In genomic region chr19:5570353-5571246, GRCm38 (mm10) we compare ENCODE assay signal across 17 mouse cellular contexts. TPM values are rescaled to one million over a fixed set of nuclear protein-coding genes. Genes with fewer than 3 reads are reported as not detected.
DNase-seq lines count a peak whose midpoint lies in the region; ATAC-seq and TF ChIP-seq lines count a peak whose summit lies in the region.
"Had no signal": no experiment of that assay in that cellular context is flagged by ENCODE, and none has a peak within 500 bp of the region (broad histone marks: within the 10 kb centered on the region; RNA-seq: fewer than 3 reads in every experiment).

No protein-coding gene starts in this region.

- no peak overlapping the region for H3K4me2 ChIP-seq in heart, embryonic 11.5 days
- no peak overlapping the region for H3K4me2 ChIP-seq in midbrain, embryonic 13.5 days (replicated peaks)
- H3K4me2 ChIP-seq: hindbrain, embryonic 14.5 days had no signal

- no peak for ATAC-seq in heart, embryonic 11.5 days (replicated peaks; ENCODE audit: insufficient number of reproducible peaks, low FRiP score, low TSS enrichment)
- ATAC-seq in midbrain, embryonic 13.5 days, result no peak
- ATAC-seq: lung, postnatal 0 days had no signal

- WGBS in heart, embryonic 10.5 days, result 81% methylated on average over 32 of the region's 32 CpGs
- WGBS in heart, embryonic 11.5 days (ENCODE audit: insufficient replicate concordance), result 82% methylated on average over 32 of the region's 32 CpGs
- WGBS in midbrain, embryonic 13.5 days, result 92% methylated on average over 32 of the region's 32 CpGs
- WGBS in midbrain, embryonic 10.5 days, result 88% methylated on average over 32 of the region's 32 CpGs
- 74% methylated on average over 32 of the region's 32 CpGs for WGBS in bone marrow, adult 2 months
- 88% methylated on average over 24 of the region's 32 CpGs for WGBS in macrophage (ENCODE audit: missing documents)

- TF ChIP-seq CTCF in bone marrow, adult 2 months (IDR thresholded peaks at IDR 0.05; ENCODE audit: control insufficient read depth, insufficient read depth, low read length), result no peak

- no peak overlapping the region for H3K4me3 ChIP-seq in heart, embryonic 10.5 days
- no peak overlapping the region for H3K4me3 ChIP-seq in heart, embryonic 11.5 days (ENCODE audit: low read depth, low read length)
- H3K4me3 ChIP-seq in midbrain, embryonic 13.5 days (replicated peaks), result no peak overlapping the region
- no peak overlapping the region for H3K4me3 ChIP-seq in midbrain, embryonic 10.5 days
- H3K4me3 ChIP-seq in bone marrow, adult 2 months (replicated peaks; ENCODE audit: control insufficient read depth, low read depth, low read length), result peak overlapping the region; percentile 47
- no peak overlapping the region for H3K4me3 ChIP-seq in macrophage (ENCODE audit: inconsistent target)
- H3K4me3 ChIP-seq: layer of hippocampus, adult 2 months had no signal

- H3K27ac ChIP-seq in heart, embryonic 10.5 days, result 0 out of 2 replicates have a peak overlapping the region, but pooled peaks have one; percentile 29
- no peak overlapping the region for H3K27ac ChIP-seq in heart, embryonic 11.5 days (ENCODE audit: low read depth, low read length)
- H3K27ac ChIP-seq in midbrain, embryonic 13.5 days, result no peak overlapping the region
- no peak overlapping the region for H3K27ac ChIP-seq in midbrain, embryonic 10.5 days (replicated peaks)
- H3K27ac ChIP-seq in bone marrow, adult 2 months (ENCODE audit: control insufficient read depth, insufficient read depth, low read depth, low read length, poor library complexity), result peak overlapping the region; percentile 99
- H3K27ac ChIP-seq in macrophage, result peak overlapping the region; percentile 98
- H3K27ac ChIP-seq: hindbrain, embryonic 14.5 days; kidney, postnatal 0 days; layer of hippocampus, adult 2 months had no signal

- H3K9ac ChIP-seq in heart, embryonic 11.5 days (ENCODE audit: low read depth, low read length), result no peak overlapping the region
- 0 out of 2 replicates have a peak overlapping the region, but pooled peaks have one; percentile 44 for H3K9ac ChIP-seq in midbrain, embryonic 13.5 days (replicated peaks)
- H3K9ac ChIP-seq: hindbrain, embryonic 14.5 days had no signal

- H3K4me1 ChIP-seq in heart, embryonic 10.5 days, result peaks cover 25% of the 10 kb centered on the region
- H3K4me1 ChIP-seq in heart, embryonic 11.5 days (ENCODE audit: control insufficient read depth, insufficient read depth, low read length), result peaks cover 5% of the 10 kb centered on the region; the same call in 1 of the 2 replicates
- peaks cover 21% of the 10 kb centered on the region for H3K4me1 ChIP-seq in midbrain, embryonic 13.5 days (replicated peaks)
- H3K4me1 ChIP-seq in midbrain, embryonic 10.5 days, result peaks cover 34% of the 10 kb centered on the region
- H3K4me1 ChIP-seq in bone marrow, adult 2 months (ENCODE audit: control insufficient read depth, insufficient read depth, low read length), result peaks cover 4% of the 10 kb centered on the region; the same call in 1 of the 2 replicates

- peaks cover 17% of the 10 kb centered on the region for H3K36me3 ChIP-seq in heart, embryonic 10.5 days
- H3K36me3 ChIP-seq in heart, embryonic 11.5 days (ENCODE audit: control insufficient read depth, insufficient read depth, low read length), result peaks cover 2% of the 10 kb centered on the region; the same call in 1 of the 2 replicates
- H3K36me3 ChIP-seq in midbrain, embryonic 13.5 days, result peaks cover 14% of the 10 kb centered on the region
- H3K36me3 ChIP-seq in midbrain, embryonic 10.5 days, result peaks cover 5% of the 10 kb centered on the region; the same call in 1 of the 2 replicates
- H3K36me3 ChIP-seq in macrophage (ENCODE audit: inconsistent target), result peaks cover 4% of the 10 kb centered on the region

- peaks cover 41% of the 10 kb centered on the region for H3K27me3 ChIP-seq in heart, embryonic 10.5 days (ENCODE audit: insufficient read depth, poor library complexity, severe bottlenecking)
- peaks cover 17% of the 10 kb centered on the region for H3K27me3 ChIP-seq in heart, embryonic 11.5 days (ENCODE audit: control insufficient read depth, insufficient read depth, low read length)
- peaks cover 19% of the 10 kb centered on the region for H3K27me3 ChIP-seq in midbrain, embryonic 13.5 days
- H3K27me3 ChIP-seq in midbrain, embryonic 10.5 days (ENCODE audit: low read depth, poor library complexity, severe bottlenecking), result peaks cover 31% of the 10 kb centered on the region

- TF ChIP-seq POLR2A in bone marrow, adult 2 months (IDR thresholded peaks at IDR 0.05; ENCODE audit: borderline replicate concordance, control insufficient read depth, low read depth, low read length), result no peak; the same call in 1 of the 2 replicates

- no peaks in the 10 kb centered on the region for H3K9me3 ChIP-seq in heart, embryonic 10.5 days
- no peaks in the 10 kb centered on the region for H3K9me3 ChIP-seq in heart, embryonic 11.5 days (replicated peaks; ENCODE audit: control insufficient read depth, low read length)
- H3K9me3 ChIP-seq in midbrain, embryonic 13.5 days, result no peaks in the 10 kb centered on the region
- no peaks in the 10 kb centered on the region for H3K9me3 ChIP-seq in midbrain, embryonic 10.5 days (replicated peaks)

- DNase-seq in heart, embryonic 10.5 days (ENCODE audit: low spot score), result no peak
- no peak for DNase-seq in midbrain, embryonic 10.5 days (ENCODE audit: low spot score)
- DNase-seq in kidney, adult 8-10 months, result no peak
- DNase-seq: adrenal gland, postnatal 36 days; cerebellum, postnatal 36 days; retina, postnatal 1 day; thymus, postnatal 4 days had no signal

- H3K79me2 ChIP-seq in macrophage (ENCODE audit: inconsistent target), result peaks cover 32% of the 10 kb centered on the region

RNA-seq across cellular contexts. Expression of gene Ap5b1, which starts 2.8 kb away (rescaled TPM):
- 2.2 and 2.7 TPM in 2 replicates for polyA plus RNA-seq in heart, embryonic 10.5 days (2016; fragmentation: Nextera tagmentation; extraction: Ambion mirVana)
- 1.8 and 2.3 TPM in 2 replicates for polyA plus RNA-seq in heart, embryonic 11.5 days (2014; fragmentation: Nextera tagmentation; extraction: Ambion mirVana)
- 2.0 and 2.3 TPM in 2 replicates for polyA plus RNA-seq in midbrain, embryonic 13.5 days (2015; fragmentation: Nextera tagmentation; extraction: Ambion mirVana)
- polyA plus RNA-seq in midbrain, embryonic 10.5 days (2016; fragmentation: Nextera tagmentation; extraction: Ambion mirVana), result 1.6 and 2.3 TPM in 2 replicates
- 7.4 and 12.4 TPM in 2 replicates for polyA plus RNA-seq in bone marrow, adult 2 months (2011; ENCODE audit: insufficient read depth, insufficient read length, low replicate concordance, missing spikeins)
- 10 to 100 TPM; 11.3 to 63.3 (median 33.4) TPM for total RNA-seq in macrophage (2018; cell fraction: chromatin; rRNA removed)
- 10 to 100 TPM; 10.2 to 35.7 (median 25.0) TPM for total RNA-seq in macrophage (2018; cell fraction: cytosol; rRNA removed)
- total RNA-seq in macrophage (2018; cell fraction: nucleus; rRNA removed), result 10 to 100 TPM; 12.6 to 54.8 (median 31.7) TPM
- 10.0 to 20.3 TPM (median 16.8 TPM) in 3 replicates for polyA plus RNA-seq in macrophage (2018)

RNA-seq across cellular contexts. Expression of gene Ovol1, which starts 10.2 kb away (rescaled TPM):
- 0.35 TPM in 1 of 2 replicates, not detected in the other for polyA plus RNA-seq in heart, embryonic 10.5 days (2016; fragmentation: Nextera tagmentation; extraction: Ambion mirVana)
- polyA plus RNA-seq in heart, embryonic 11.5 days (2014; fragmentation: Nextera tagmentation; extraction: Ambion mirVana), result 0.29 TPM in 1 of 2 replicates, not detected in the other
- 0.14 TPM in 1 of 2 replicates, not detected in the other for polyA plus RNA-seq in midbrain, embryonic 13.5 days (2015; fragmentation: Nextera tagmentation; extraction: Ambion mirVana)
- polyA plus RNA-seq in midbrain, embryonic 10.5 days (2016; fragmentation: Nextera tagmentation; extraction: Ambion mirVana), result 0.16 and 0.29 TPM in 2 replicates
- not detected in 2 replicates for polyA plus RNA-seq in bone marrow, adult 2 months (2011; ENCODE audit: insufficient read depth, insufficient read length, low replicate concordance, missing spikeins)
- 1 to 10 TPM in 1 of 26 experiments, under 1 TPM in 4, not detected in 21; 0.22 to 1.0 (median 0.37) TPM for total RNA-seq in macrophage (2018; cell fraction: chromatin; rRNA removed)
- under 1 TPM in 10 of 26 experiments, not detected in 16; 0.04 to 0.28 (median 0.10) TPM for total RNA-seq in macrophage (2018; cell fraction: cytosol; rRNA removed)
- total RNA-seq in macrophage (2018; cell fraction: nucleus; rRNA removed), result under 1 TPM in 6 of 26 experiments, not detected in 20; 0.14 to 0.58 (median 0.19) TPM
- 0.11 TPM in 1 of 3 replicates, not detected in the others for polyA plus RNA-seq in macrophage (2018)
- total RNA-seq: adrenal gland, postnatal 36 days; granulocyte monocyte progenitor cell, adult 5-6 weeks; layer of hippocampus, adult 2 months; left cerebral cortex, adult 18-20 months had no signal

RNA-seq across cellular contexts. Expression of gene Rnaseh2c, which starts 31.1 kb away (rescaled TPM):
- 113 and 142 TPM in 2 replicates for polyA plus RNA-seq in heart, embryonic 10.5 days (2016; fragmentation: Nextera tagmentation; extraction: Ambion mirVana)
- 97.1 and 106 TPM in 2 replicates for polyA plus RNA-seq in heart, embryonic 11.5 days (2014; fragmentation: Nextera tagmentation; extraction: Ambion mirVana)
- 91.3 and 98.9 TPM in 2 replicates for polyA plus RNA-seq in midbrain, embryonic 13.5 days (2015; fragmentation: Nextera tagmentation; extraction: Ambion mirVana)
- polyA plus RNA-seq in midbrain, embryonic 10.5 days (2016; fragmentation: Nextera tagmentation; extraction: Ambion mirVana), result 186 and 200 TPM in 2 replicates
- polyA plus RNA-seq in bone marrow, adult 2 months (2011; ENCODE audit: insufficient read depth, insufficient read length, low replicate concordance, missing spikeins), result 68.6 and 132 TPM in 2 replicates
- total RNA-seq in macrophage (2018; cell fraction: chromatin; rRNA removed), result 10 to 100 TPM in 6 of 26 experiments, 1 to 10 TPM in 17, under 1 TPM in 1, not detected in 2; 0.74 to 18.8 (median 7.3) TPM
- 10 to 100 TPM in 25 of 26 experiments, 1 to 10 TPM in 1; 8.9 to 46.0 (median 22.8) TPM for total RNA-seq in macrophage (2018; cell fraction: cytosol; rRNA removed)
- 10 to 100 TPM in 13 of 26 experiments, 1 to 10 TPM in 13; 3.1 to 30.7 (median 9.9) TPM for total RNA-seq in macrophage (2018; cell fraction: nucleus; rRNA removed)
- 11.6 to 23.4 TPM (median 21.6 TPM) in 3 replicates for polyA plus RNA-seq in macrophage (2018)

RNA-seq across cellular contexts. Expression of gene Kat5, which starts 39.4 kb away (rescaled TPM):
- polyA plus RNA-seq in heart, embryonic 10.5 days (2016; fragmentation: Nextera tagmentation; extraction: Ambion mirVana), result 33.2 and 35.4 TPM in 2 replicates
- polyA plus RNA-seq in heart, embryonic 11.5 days (2014; fragmentation: Nextera tagmentation; extraction: Ambion mirVana), result 20.9 and 23.4 TPM in 2 replicates
- 82.3 and 89.3 TPM in 2 replicates for polyA plus RNA-seq in midbrain, embryonic 13.5 days (2015; fragmentation: Nextera tagmentation; extraction: Ambion mirVana)
- polyA plus RNA-seq in midbrain, embryonic 10.5 days (2016; fragmentation: Nextera tagmentation; extraction: Ambion mirVana), result 65.6 and 74.8 TPM in 2 replicates
- 41.5 and 87.3 TPM in 2 replicates for polyA plus RNA-seq in bone marrow, adult 2 months (2011; ENCODE audit: insufficient read depth, insufficient read length, low replicate concordance, missing spikeins)
- total RNA-seq in macrophage (2018; cell fraction: chromatin; rRNA removed), result 100 to 1,000 TPM in 22 of 26 experiments, 10 to 100 TPM in 4; 93.1 to 151 (median 124) TPM
- total RNA-seq in macrophage (2018; cell fraction: cytosol; rRNA removed), result 10 to 100 TPM; 34.6 to 53.5 (median 42.2) TPM
- 100 to 1,000 TPM in 3 of 26 experiments, 10 to 100 TPM in 23; 52.5 to 107 (median 79.0) TPM for total RNA-seq in macrophage (2018; cell fraction: nucleus; rRNA removed)
- polyA plus RNA-seq in macrophage (2018), result 35.4 to 54.4 TPM (median 47.1 TPM) in 3 replicates

Comparison
In these comparisons a context has a peak if more than half of its experiments do, and no peak if none do; other contexts are left out.
1. H3K27ac ChIP-seq: peak in heart, embryonic 10.5 days (single experiment), bone marrow, adult 2 months (single experiment) and macrophage (single experiment); none in heart, embryonic 11.5 days (single experiment), midbrain, embryonic 13.5 days (single experiment) and midbrain, embryonic 10.5 days (single experiment).